Mouse (Mus musculus) forebrain, embryonic 10.5 days (tissue): ENCODE measurements around the gene Olfr464. TPM values are rescaled to one million over a fixed set of nuclear protein-coding genes. Genes with fewer than 3 reads are reported as not detected.
"Not testable (repeated sequence)": the region's sequence is repeated elsewhere in the genome, so short reads cannot be mapped to it uniquely, and the experiment has no call there.

ENCODE experiments used
- DNase-seq: peaks from one replicate; pipeline ENCODE4 v3.0.0-alpha.2; 2017; ENCODE audit warnings: low spot score; ENCODE audit errors: extremely low spot score
- H3K27ac ChIP-seq: fragments of 300-500 bp; sonication (generic); 2 replicates; pipeline ENCODE4 v1.5.1; 2016; ENCODE audit warnings: mild to moderate bottlenecking
- H3K27me3 ChIP-seq: fragments of 300-500 bp; sonication (generic); 2 replicates; pipeline ENCODE4 v1.6.1; 2016; ENCODE audit warnings: mild to moderate bottlenecking; ENCODE audit not compliant: poor library complexity, severe bottlenecking
- H3K36me3 ChIP-seq: fragments of 300-500 bp; sonication (generic); replicated peaks from 2 replicates; pipeline ENCODE4 v1.6.1; 2016; ENCODE audit warnings: mild to moderate bottlenecking, moderate library complexity
- H3K4me1 ChIP-seq: fragments of 300-500 bp; sonication (generic); 2 replicates; pipeline ENCODE4 v1.6.1; 2016
- H3K4me3 ChIP-seq: fragments of 300-500 bp; sonication (generic); 2 replicates; pipeline ENCODE4 v1.5.1; 2016; ENCODE audit warnings: mild to moderate bottlenecking, moderate library complexity
- H3K9me3 ChIP-seq: fragments of 300-500 bp; sonication (generic); 2 replicates; pipeline ENCODE4 v1.6.1; 2016; ENCODE audit warnings: mild to moderate bottlenecking, moderate library complexity
- WGBS: fragments of 180-500 bp; shearing (Covaris S2); methylation state at CpG from one replicate; pipeline ENCODE4 v1.1.7; 2016; 5-methylcytosine and 5-hydroxymethylcytosine counted together
- polyA plus RNA-seq: library from polyadenylated mRNA; unstranded; fragments of >200 nt; fragmentation: Nextera tagmentation; extraction: Ambion mirVana; gene quantifications from 2 replicates; pipeline ENCODE4 v1.2.1, GENCODE M21; 2016

The Olfr464 gene
- polyA plus RNA-seq, 1 experiment from 2014 or later: not detected

- Histone ChIP-seq H3K9me3 (no peaks in the 10 kb centered on the region), H3K4me1 (no peaks in the 10 kb centered on the region), H3K27me3 (no peaks in the 10 kb centered on the region), H3K27ac (no peak overlapping the region), H3K36me3 (no peaks in the 10 kb centered on the region), H3K4me3 (no peak overlapping the region)
- DNase-seq: no peak
- 84% methylated on average over 3 of the region's 3 CpGs for WGBS
Measured at GRCm38 (mm10) chr11:87904331-87904730, 16.4 kb downstream of the Olfr464 start.

- no peaks in the 10 kb centered on the region; the same call in 1 of the 2 replicates for H3K27me3 ChIP-seq
- DNase-seq: no peak
Measured at GRCm38 (mm10) chr11:87897287-87897686, 23.5 kb downstream of the Olfr464 start, which contains the start of gene Olfr463. Gene Olfr463 (minus strand): TSS chr11:87897387.

DNA sequence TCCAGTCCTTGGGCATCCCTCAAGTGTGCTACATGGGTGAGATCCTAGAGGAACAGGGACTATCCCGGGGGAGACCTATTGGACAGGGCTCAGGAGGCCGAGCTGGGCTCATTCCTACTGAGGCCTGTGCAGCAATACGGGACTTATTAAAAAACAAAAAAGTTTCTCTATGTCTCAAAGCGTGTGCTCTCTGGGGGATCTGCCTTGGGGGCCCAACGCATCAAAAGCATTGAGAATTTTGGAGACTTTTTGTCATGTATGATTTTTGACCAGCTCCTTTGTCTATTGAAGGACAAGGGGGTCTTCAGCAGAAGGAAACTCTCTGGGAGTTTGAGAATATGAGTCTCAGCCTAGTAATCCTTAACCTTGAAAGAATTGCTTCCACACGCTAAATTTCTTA, 28.6 kb downstream of the Olfr464 start, which contains the start of gene Olfr462:
TSS of gene Olfr462 (minus strand) at position 101 of the 400 bp plus-strand sequence.
- Histone ChIP-seq H3K4me3 (no peak within 1 kb of the TSS), H3K27me3 (no peaks in the 10 kb centered on the region), H3K36me3 (no peaks in the 10 kb centered on the region), H3K4me1 (no peaks in the 10 kb centered on the region), H3K27ac (no peak within 1 kb of the TSS), H3K9me3 (no peaks in the 10 kb centered on the region)
- 94% methylated on average over 6 of the region's 6 CpGs for WGBS
- no peak for DNase-seq

More at GRCm38 (mm10) chr11:87897287-87897686, 23.5 kb downstream of the Olfr464 start, which contains the start of gene Olfr463:
- Histone ChIP-seq H3K9me3 (no peaks in the 10 kb centered on the region), H3K27ac (no peak within 1 kb of the TSS), H3K4me3 (no peak within 1 kb of the TSS), H3K4me1 (no peaks in the 10 kb centered on the region), H3K36me3 (no peaks in the 10 kb centered on the region)

GRCm38 (mm10) chr11:87884856-87885255, 35.9 kb downstream of the Olfr464 start:
- Histone ChIP-seq H3K27ac (no peak overlapping the region), H3K4me3 (no peak overlapping the region)
- 87% methylated on average over 5 of the region's 5 CpGs for WGBS

DNA sequence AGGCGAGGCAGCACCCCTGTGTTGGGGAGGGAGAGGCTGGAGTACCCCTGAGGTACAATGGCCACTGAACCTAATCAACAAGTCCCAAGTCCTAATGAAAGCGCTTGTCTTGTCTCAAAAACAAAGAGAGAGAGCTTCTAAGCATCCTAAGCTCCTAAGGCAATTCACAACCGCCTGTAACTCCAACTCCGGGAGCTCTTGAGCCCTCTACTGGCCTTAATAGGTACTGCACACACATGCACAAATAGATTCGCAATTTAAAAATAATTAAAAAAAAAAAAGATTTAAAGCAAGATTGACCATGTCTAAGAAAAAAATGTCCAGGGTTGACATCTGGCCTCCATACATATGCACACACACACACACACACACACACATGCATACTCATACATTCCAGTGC, 37.3 kb downstream of the Olfr464 start:
- no peak for DNase-seq

More at GRCm38 (mm10) chr11:87884856-87885255, 35.9 kb downstream of the Olfr464 start:
- Histone ChIP-seq H3K27me3 (no peaks in the 10 kb centered on the region), H3K4me1 (peaks cover 8% of the 10 kb centered on the region), H3K36me3 (no peaks in the 10 kb centered on the region), H3K9me3 (no peaks in the 10 kb centered on the region)
- no peak for DNase-seq

DNA sequence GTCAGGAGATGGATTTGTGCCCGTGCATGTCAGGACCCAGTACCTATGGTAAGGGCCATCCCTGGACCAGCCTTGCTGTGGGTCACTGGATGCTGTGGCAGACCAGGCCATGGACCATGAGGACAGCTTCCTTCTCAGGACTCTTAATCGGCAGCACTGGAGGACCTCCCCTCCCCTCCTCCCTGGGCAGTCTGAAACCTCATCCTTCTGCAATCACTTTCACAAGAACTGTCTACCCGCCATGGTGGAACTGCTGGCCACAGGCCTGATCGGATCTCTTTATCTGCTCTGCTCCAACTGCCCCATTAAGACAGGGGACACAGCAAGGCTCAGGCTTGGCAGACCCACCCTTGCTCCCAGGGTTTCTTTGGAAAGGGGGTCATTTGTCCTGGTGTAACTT, 39.1 kb downstream of the Olfr464 start:
- DNase-seq: no peak
- Histone ChIP-seq H3K4me3 (no peak overlapping the region), H3K9me3 (no peaks in the 10 kb centered on the region), H3K27ac (no peak overlapping the region), H3K4me1 (peaks cover 8% of the 10 kb centered on the region), H3K36me3 (no peaks in the 10 kb centered on the region), H3K27me3 (no peaks in the 10 kb centered on the region)
- 81% methylated on average over 4 of the region's 4 CpGs for WGBS

More for the DNA sequence above, 37.3 kb downstream of the Olfr464 start:
- WGBS: 40% methylated on average over 5 of the region's 5 CpGs
- no peaks in the 10 kb centered on the region for H3K9me3 ChIP-seq
- H3K4me3 ChIP-seq: no peak overlapping the region
- no peaks in the 10 kb centered on the region for H3K36me3 ChIP-seq
- H3K4me1 ChIP-seq: peaks cover 8% of the 10 kb centered on the region
- H3K27ac ChIP-seq: no peak overlapping the region
- no peaks in the 10 kb centered on the region for H3K27me3 ChIP-seq

- no peak overlapping the region for H3K27ac ChIP-seq
- no peaks in the 10 kb centered on the region for H3K27me3 ChIP-seq
- H3K36me3 ChIP-seq: no peaks in the 10 kb centered on the region
- no peak overlapping the region for H3K4me3 ChIP-seq
- no peaks in the 10 kb centered on the region for H3K9me3 ChIP-seq
- peaks cover 8% of the 10 kb centered on the region for H3K4me1 ChIP-seq
- DNase-seq: no peak
- WGBS: 84% methylated on average over 9 of the region's 9 CpGs
Measured at GRCm38 (mm10) chr11:87879826-87880225, 40.9 kb downstream of the Olfr464 start.

GRCm38 (mm10) chr11:87875436-87875835, 45.3 kb downstream of the Olfr464 start, which contains the start of gene Epx:
Gene Epx (minus strand): TSS chr11:87875536.
- H3K9me3 ChIP-seq: no peaks in the 10 kb centered on the region
- peaks cover 5% of the 10 kb centered on the region for H3K4me1 ChIP-seq

DNA sequence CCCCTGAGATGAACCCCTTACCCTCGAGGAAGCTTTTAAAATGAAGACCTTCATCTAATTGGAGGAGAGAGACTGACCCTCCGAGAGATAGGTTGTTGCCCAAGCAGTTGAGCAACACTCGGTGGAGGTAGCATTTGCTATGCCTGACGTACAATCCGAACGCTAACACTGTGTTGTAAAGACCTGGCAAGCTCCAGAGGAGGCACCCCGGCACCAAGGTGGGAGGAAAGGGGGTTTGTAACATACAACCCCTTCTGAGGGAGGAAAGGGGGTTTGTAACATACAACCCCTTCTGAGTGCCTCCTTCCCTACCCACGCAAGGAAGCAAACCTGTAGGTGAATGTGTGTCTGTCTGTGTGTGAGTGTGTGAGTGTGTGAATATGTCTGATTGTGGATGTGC, 49.0 kb downstream of the Olfr464 start:
- no peak for DNase-seq
- H3K36me3 ChIP-seq: no peaks in the 10 kb centered on the region
- WGBS: 73% methylated on average over 8 of the region's 8 CpGs
- no peaks in the 10 kb centered on the region for H3K9me3 ChIP-seq
- no peaks in the 10 kb centered on the region for H3K27me3 ChIP-seq
- no peak overlapping the region for H3K27ac ChIP-seq
- no peak overlapping the region for H3K4me3 ChIP-seq
- H3K4me1 ChIP-seq: no peaks in the 10 kb centered on the region

More at GRCm38 (mm10) chr11:87875436-87875835, 45.3 kb downstream of the Olfr464 start, which contains the start of gene Epx:
- DNase-seq: no peak
- WGBS: 85% methylated on average over 6 of the region's 6 CpGs
- Histone ChIP-seq H3K4me3 (no peak within 1 kb of the TSS), H3K36me3 (no peaks in the 10 kb centered on the region), H3K27me3 (no peaks in the 10 kb centered on the region), H3K27ac (no peak within 1 kb of the TSS)

- WGBS: 78% methylated on average over 2 of the region's 2 CpGs
- Histone ChIP-seq H3K27me3 (no peaks in the 10 kb centered on the region), H3K36me3 (no peaks in the 10 kb centered on the region), H3K4me1 (no peaks in the 10 kb centered on the region), H3K4me3 (no peak overlapping the region), H3K9me3 (no peaks in the 10 kb centered on the region), H3K27ac (no peak overlapping the region)
- no peak for DNase-seq
Measured at GRCm38 (mm10) chr11:87870096-87870495, 50.7 kb downstream of the Olfr464 start.

DNA sequence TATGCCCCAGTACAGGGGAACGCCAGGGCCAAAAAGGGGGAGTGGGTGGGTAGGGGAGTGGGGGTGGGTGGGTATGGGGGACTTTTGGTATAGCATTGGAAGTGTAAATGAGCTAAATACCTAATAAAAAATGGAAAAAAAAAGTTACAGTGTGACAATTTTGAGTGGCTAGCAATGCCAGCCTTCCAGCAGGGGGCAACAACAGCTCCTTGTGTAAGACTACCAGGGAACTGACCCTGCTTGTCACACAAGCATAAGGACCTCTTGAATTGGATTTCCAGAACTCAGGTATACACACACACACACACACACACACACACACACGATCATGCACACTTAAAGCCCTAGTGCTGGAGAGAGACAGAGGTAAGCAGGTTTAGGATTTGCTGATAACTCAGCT, 53.9 kb downstream of the Olfr464 start:
- DNase-seq, H3K27ac ChIP-seq, H3K27me3 ChIP-seq, H3K4me3 ChIP-seq, H3K4me1 ChIP-seq, H3K9me3 ChIP-seq: not testable (repeated sequence)
- 89% methylated on average over 1 of the region's 2 CpGs for WGBS
- peaks cover 21% of the 10 kb centered on the region for H3K36me3 ChIP-seq
